Comparison of ENCODE assay signal across 17 mouse cellular contexts in genomic region chr7:110671121-110671680, GRCm38 (mm10). TPM values are rescaled to one million over a fixed set of nuclear protein-coding genes. Genes with fewer than 3 reads are reported as not detected.
A peak's percentile ranks its signal among the peaks of the same experiment; 100 is the strongest.
DNase-seq lines count a peak whose midpoint lies in the region; ATAC-seq and TF ChIP-seq lines count a peak whose summit lies in the region.
"Had no signal": no experiment of that assay in that cellular context is flagged by ENCODE, and none has a peak within 500 bp of the region (broad histone marks: within the 10 kb centered on the region; RNA-seq: fewer than 3 reads in every experiment).

No protein-coding gene starts in this region.

- H3K4me3 ChIP-seq in gastrocnemius, adult 2 months, result no peak overlapping the region
- no peak overlapping the region for H3K4me3 ChIP-seq in lung, postnatal 0 days (ENCODE audit: low read depth, low read length)
- no peak overlapping the region for H3K4me3 ChIP-seq in lung, adult 2 months (replicated peaks; ENCODE audit: extremely low read depth, low read depth, low read length)
- H3K4me3 ChIP-seq in embryonic fibroblast, embryonic 13.5 days (ENCODE audit: insufficient read depth, low read length), result no peak overlapping the region
- no peak overlapping the region for H3K4me3 ChIP-seq in stomach, embryonic 16.5 days (replicated peaks; ENCODE audit: low read length)
- H3K4me3 ChIP-seq in thymus, adult 2 months (ENCODE audit: control insufficient read depth, insufficient read depth, low read length), result no peak overlapping the region
- H3K4me3 ChIP-seq: forebrain, embryonic 13.5 days had no signal

- H3K9me3 ChIP-seq in lung, postnatal 0 days (ENCODE audit: low read length), result no peaks in the 10 kb centered on the region
- no peaks in the 10 kb centered on the region for H3K9me3 ChIP-seq in stomach, embryonic 16.5 days (replicated peaks; ENCODE audit: control insufficient read depth, low read length)
- H3K9me3 ChIP-seq: forebrain, embryonic 13.5 days had no signal

- H3K4me1 ChIP-seq in lung, postnatal 0 days (ENCODE audit: insufficient read depth, low read depth, low read length), result peaks cover 8% of the 10 kb centered on the region; the same call in 1 of the 2 replicates
- H3K4me1 ChIP-seq in lung, adult 2 months (ENCODE audit: control insufficient read depth, insufficient read depth, low read length), result peaks cover 14% of the 10 kb centered on the region
- H3K4me1 ChIP-seq in embryonic fibroblast, embryonic 13.5 days (ENCODE audit: control insufficient read depth, insufficient read depth, low read length), result no peaks in the 10 kb centered on the region; the same call in 1 of the 2 replicates
- H3K4me1 ChIP-seq in stomach, embryonic 16.5 days (ENCODE audit: control insufficient read depth, insufficient read depth, low read length), result peaks cover 23% of the 10 kb centered on the region
- no peaks in the 10 kb centered on the region for H3K4me1 ChIP-seq in thymus, adult 2 months (replicated peaks; ENCODE audit: control insufficient read depth, insufficient read depth, low read length)

- H3K27ac ChIP-seq in gastrocnemius, adult 2 months, result peak overlapping the region; percentile 16; the same call in 1 of the 2 replicates
- no peak overlapping the region for H3K27ac ChIP-seq in lung, postnatal 0 days (ENCODE audit: low read length)
- H3K27ac ChIP-seq in embryonic fibroblast, embryonic 13.5 days (ENCODE audit: insufficient read depth, low read length), result peak overlapping the region; percentile 6; the same call in 1 of the 2 replicates
- H3K27ac ChIP-seq in stomach, embryonic 16.5 days (ENCODE audit: low read length), result peak overlapping the region; percentile 40
- H3K27ac ChIP-seq in thymus, adult 2 months (ENCODE audit: control insufficient read depth, insufficient read depth, low read length), result no peak overlapping the region
- H3K27ac ChIP-seq: forebrain, embryonic 13.5 days had no signal

- no peak for TF ChIP-seq POLR2A in lung, adult 2 months (IDR thresholded peaks at IDR 0.05; ENCODE audit: borderline replicate concordance, extremely low read depth, low read depth, low read length)
- TF ChIP-seq POLR2A in embryonic fibroblast, embryonic 13.5 days (IDR thresholded peaks at IDR 0.05; ENCODE audit: low read depth, low read length), result no peak
- TF ChIP-seq POLR2A in thymus, adult 2 months (IDR thresholded peaks at IDR 0.05; ENCODE audit: control insufficient read depth, extremely low read depth, insufficient read depth, low read length, poor library complexity), result no peak

- H3K36me3 ChIP-seq in lung, postnatal 0 days (ENCODE audit: insufficient read depth, low read length), result no peaks in the 10 kb centered on the region
- no peaks in the 10 kb centered on the region for H3K36me3 ChIP-seq in stomach, embryonic 16.5 days (ENCODE audit: control insufficient read depth, insufficient read depth, low read length)
- no peaks in the 10 kb centered on the region for H3K36me3 ChIP-seq in thymus, adult 2 months (ENCODE audit: control insufficient read depth, insufficient read depth, low read length)

- peak; percentile 28 for ATAC-seq in lung, postnatal 0 days
- ATAC-seq in stomach, embryonic 16.5 days (ENCODE audit: insufficient read depth, low FRiP score), result no peak
- no peak for ATAC-seq in frontal cortex, adult (ENCODE audit: low TSS enrichment)
- ATAC-seq: forebrain, embryonic 13.5 days had no signal

- DNase-seq in gastrocnemius, adult 2 months, result no peak
- no peak for DNase-seq in gastrocnemius, postnatal 14 days
- peak; percentile 57 for DNase-seq in lung, postnatal 0 days (ENCODE audit: low spot score)
- no peak for DNase-seq in lung, adult 2 months
- DNase-seq in thymus, adult 2 months, result no peak
- DNase-seq: cerebellum, adult 8-10 months; gastrocnemius, postnatal 10 days; kidney, adult 11 months; kidney, postnatal 36 days; thymus, postnatal 25 days had no signal

- no peaks in the 10 kb centered on the region for H3K27me3 ChIP-seq in lung, postnatal 0 days (replicated peaks; ENCODE audit: insufficient read depth, low read length)
- H3K27me3 ChIP-seq in stomach, embryonic 16.5 days (ENCODE audit: control insufficient read depth, insufficient read depth, low read length), result no peaks in the 10 kb centered on the region
- no peaks in the 10 kb centered on the region for H3K27me3 ChIP-seq in thymus, adult 2 months (ENCODE audit: control insufficient read depth, insufficient read depth, low read length)
- H3K27me3 ChIP-seq: forebrain, embryonic 13.5 days had no signal

- no peak for TF ChIP-seq CTCF in gastrocnemius, adult 2 months (IDR thresholded peaks at IDR 0.05)
- no peak for TF ChIP-seq CTCF in lung, postnatal 0 days (IDR thresholded peaks at IDR 0.05)
- TF ChIP-seq CTCF in lung, adult 2 months (IDR thresholded peaks at IDR 0.05; ENCODE audit: insufficient read depth, low read length), result no peak
- TF ChIP-seq CTCF in embryonic fibroblast, embryonic 13.5 days (IDR thresholded peaks at IDR 0.05; ENCODE audit: borderline replicate concordance, insufficient read depth, low read length), result no peak
- TF ChIP-seq CTCF in thymus, adult 2 months (IDR thresholded peaks at IDR 0.05; ENCODE audit: borderline replicate concordance, control insufficient read depth, extremely low read depth, insufficient read depth, low read length, poor library complexity), result no peak

- no peak for TF ChIP-seq EP300 in lung, postnatal 0 days (IDR thresholded peaks at IDR 0.05)

- H3K4me2 ChIP-seq in lung, postnatal 0 days (replicated peaks; ENCODE audit: low read depth, low read length), result no peak overlapping the region
- no peak overlapping the region for H3K4me2 ChIP-seq in stomach, embryonic 16.5 days (ENCODE audit: low read depth, low read length)
- H3K4me2 ChIP-seq: forebrain, embryonic 13.5 days had no signal

- H3K9ac ChIP-seq in lung, postnatal 0 days (replicated peaks; ENCODE audit: low read depth), result no peak overlapping the region
- H3K9ac ChIP-seq in stomach, embryonic 16.5 days (ENCODE audit: low read length), result no peak overlapping the region
- H3K9ac ChIP-seq: forebrain, embryonic 13.5 days had no signal

- 30% methylated on average over 6 of the region's 6 CpGs for WGBS in lung, postnatal 0 days
- 40% methylated on average over 6 of the region's 6 CpGs for WGBS in lung, adult 2 months
- 53% methylated on average over 6 of the region's 6 CpGs for WGBS in stomach, embryonic 16.5 days
- WGBS in thymus, adult 2 months, result 81% methylated on average over 6 of the region's 6 CpGs

- intact Hi-C loops in gastrocnemius, adult 2 months (cut with DNase I), result no loop called here
- intact Hi-C loops in gastrocnemius, postnatal 14 days (cut with DNase I; ENCODE audit: low total_unique reads), result no loop called here

RNA-seq across cellular contexts. Expression of gene Adm, which starts 43.7 kb away (rescaled TPM):
- total RNA-seq in gastrocnemius, adult 2 months (2021), result 1 to 10 TPM; 2.2 to 4.6 TPM
- 1 to 10 TPM; 5.6 to 6.1 TPM for total RNA-seq in gastrocnemius, postnatal 14 days (2021)
- 4.8 and 7.8 TPM in 2 replicates for polyA plus RNA-seq in lung, postnatal 0 days (2015; fragmentation: Nextera tagmentation; extraction: Ambion mirVana)
- 9.6 and 11.3 TPM in 2 replicates for polyA plus RNA-seq in lung, adult 2 months (2012; rRNA removed)
- 23.5 and 38.5 TPM in 2 replicates for polyA plus RNA-seq in embryonic fibroblast, embryonic 13.5 days (2011; ENCODE audit: insufficient read length, low read depth, missing spikeins)
- 4.1 and 4.6 TPM in 2 replicates for polyA plus RNA-seq in stomach, embryonic 16.5 days (2015; fragmentation: Nextera tagmentation; extraction: Ambion mirVana)
- 12.0 and 14.1 TPM in 2 replicates for polyA plus RNA-seq in thymus, adult 2 months (2012; rRNA removed)
- total RNA-seq: hematopoietic stem cell, adult 5-6 weeks; megakaryocyte progenitor cell, adult 5-6 weeks; monocyte, adult 5-6 weeks had no signal

RNA-seq across cellular contexts. Expression of gene Sbf2, which starts 56.5 kb away (rescaled TPM):
- total RNA-seq in gastrocnemius, adult 2 months (2021), result 10 to 100 TPM; 11.2 to 14.8 TPM
- total RNA-seq in gastrocnemius, postnatal 14 days (2021), result 10 to 100 TPM; 19.4 to 21.5 TPM
- 23.3 and 25.7 TPM in 2 replicates for polyA plus RNA-seq in lung, postnatal 0 days (2015; fragmentation: Nextera tagmentation; extraction: Ambion mirVana)
- 15.1 and 18.0 TPM in 2 replicates for polyA plus RNA-seq in lung, adult 2 months (2012; rRNA removed)
- 55.5 and 66.2 TPM in 2 replicates for polyA plus RNA-seq in embryonic fibroblast, embryonic 13.5 days (2011; ENCODE audit: insufficient read length, low read depth, missing spikeins)
- 28.4 and 31.6 TPM in 2 replicates for polyA plus RNA-seq in stomach, embryonic 16.5 days (2015; fragmentation: Nextera tagmentation; extraction: Ambion mirVana)
- 6.3 and 8.8 TPM in 2 replicates for polyA plus RNA-seq in thymus, adult 2 months (2012; rRNA removed)

Comparison
In these comparisons a context has a peak if more than half of its experiments do, and no peak if none do; other contexts are left out.
1. H3K27ac ChIP-seq: peak in gastrocnemius, adult 2 months (single experiment), embryonic fibroblast, embryonic 13.5 days (single experiment) and stomach, embryonic 16.5 days (single experiment); none in lung, postnatal 0 days (single experiment) and thymus, adult 2 months (single experiment).